Mouse (Mus musculus) embryonic fibroblast, embryonic 13.5 days (primary cell): ENCODE measurements around the gene Thsd4.

Experiments
- CTCF ChIP-seq: IDR thresholded peaks from 2 replicates; pipeline ENCODE4 v1.5.1; 2011; ENCODE audit warnings: mild to moderate bottlenecking, control low read depth, low read length, moderate library complexity, borderline replicate concordance; ENCODE audit not compliant: insufficient read depth
- POLR2A ChIP-seq: IDR thresholded peaks from 2 replicates; pipeline ENCODE4 v1.6.1; 2011; ENCODE audit warnings: low read depth, mild to moderate bottlenecking, control low read depth, low read length, moderate library complexity

GRCm38 (mm10) chr9:59971263-59971662 lies 550.6 kb downstream of the Thsd4 start:
- TF ChIP-seq CTCF (no peak), POLR2A (no peak)
